Mouse (Mus musculus) erythroblast, embryonic 14.5 days (primary cell): ENCODE measurements at regions not wholly inside any gene's neighbourhood (a gene's known extent, or its start where the extent isn't known, plus 50 kb on each side); places are given as distances from the start of the nearest gene placed in this dataset.

ENCODE experiments used
- H3K27me3 ChIP-seq: 2 replicates; pipeline ENCODE4 v1.6.1; 2012; ENCODE audit warnings: inconsistent platforms; ENCODE audit not compliant: control insufficient read depth
- H3K36me3 ChIP-seq: 2 replicates; pipeline ENCODE4 v1.6.1; 2012; ENCODE audit warnings: mild to moderate bottlenecking, inconsistent platforms; ENCODE audit not compliant: control insufficient read depth
- H3K4me1 ChIP-seq: 2 replicates; pipeline ENCODE4 v1.6.1; 2012; ENCODE audit warnings: inconsistent platforms; ENCODE audit not compliant: control insufficient read depth
- H3K4me3 ChIP-seq: replicated peaks from 2 replicates; pipeline ENCODE3; 2012; ENCODE audit warnings: moderate library complexity, mild to moderate bottlenecking, inconsistent platforms
- H3K9me3 ChIP-seq: 2 replicates; pipeline ENCODE4 v1.6.1; 2012; ENCODE audit warnings: low read length, inconsistent platforms, mixed read lengths; ENCODE audit not compliant: control insufficient read depth
- GATA1 ChIP-seq: IDR thresholded peaks from 2 replicates; pipeline ENCODE4 v1.6.1; 2012; ENCODE audit warnings: low read length, inconsistent platforms, mixed read lengths
- TAL1 ChIP-seq: IDR thresholded peaks from 3 replicates; pipeline ENCODE4 v1.6.1; 2012; ENCODE audit warnings: low read length, inconsistent platforms, mixed read lengths

DNA sequence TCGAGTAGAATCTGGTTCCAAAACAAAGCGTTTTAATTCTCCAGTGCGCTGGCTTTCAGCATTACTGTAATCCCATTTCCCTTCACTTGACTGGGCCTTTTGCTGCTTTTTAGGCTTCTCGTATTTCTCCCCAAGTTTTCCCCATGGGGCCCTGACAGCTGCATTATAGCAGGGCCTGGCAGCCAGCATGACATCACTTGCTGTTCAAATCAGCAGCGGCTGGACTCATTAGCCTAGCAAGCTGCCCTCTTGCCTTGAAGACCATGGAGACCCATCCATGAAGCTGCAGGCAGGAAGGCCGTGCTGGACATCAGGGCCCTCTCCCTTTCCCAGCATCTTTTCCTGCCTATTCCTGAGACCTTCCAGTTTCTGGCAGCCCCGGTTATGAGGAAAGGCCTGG, 249.8 kb upstream of the Cadm1 start:
- Histone ChIP-seq H3K27me3 (no peaks in the 10 kb centered on the region), H3K9me3 (no peaks in the 10 kb centered on the region), H3K4me1 (no peaks in the 10 kb centered on the region), H3K36me3 (no peaks in the 10 kb centered on the region), H3K4me3 (no peak overlapping the region)
- no peak for TF ChIP-seq TAL1
- no peak for TF ChIP-seq GATA1

DNA sequence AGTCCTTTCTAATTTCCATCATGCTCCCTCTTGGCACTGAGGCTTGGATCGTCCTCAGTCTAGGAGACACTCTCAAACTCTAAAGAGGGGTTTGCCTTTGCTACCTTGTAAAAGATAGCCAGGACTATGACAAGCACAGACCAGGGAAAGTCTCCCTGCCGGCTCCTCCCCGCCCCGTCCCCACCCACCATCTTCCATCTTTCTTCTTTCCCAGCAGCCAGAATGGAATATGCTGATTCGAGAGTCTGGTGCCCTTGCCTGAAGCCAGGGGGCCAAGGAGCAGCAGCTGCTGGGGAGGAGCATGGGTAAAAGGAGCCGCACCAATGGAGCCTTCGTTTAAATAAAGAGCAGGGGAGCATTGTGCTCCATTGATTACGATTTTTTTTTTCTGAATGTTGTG, 249.4 kb upstream of the Cadm1 start:
- no peaks in the 10 kb centered on the region for H3K36me3 ChIP-seq
- H3K4me3 ChIP-seq: no peak overlapping the region

DNA sequence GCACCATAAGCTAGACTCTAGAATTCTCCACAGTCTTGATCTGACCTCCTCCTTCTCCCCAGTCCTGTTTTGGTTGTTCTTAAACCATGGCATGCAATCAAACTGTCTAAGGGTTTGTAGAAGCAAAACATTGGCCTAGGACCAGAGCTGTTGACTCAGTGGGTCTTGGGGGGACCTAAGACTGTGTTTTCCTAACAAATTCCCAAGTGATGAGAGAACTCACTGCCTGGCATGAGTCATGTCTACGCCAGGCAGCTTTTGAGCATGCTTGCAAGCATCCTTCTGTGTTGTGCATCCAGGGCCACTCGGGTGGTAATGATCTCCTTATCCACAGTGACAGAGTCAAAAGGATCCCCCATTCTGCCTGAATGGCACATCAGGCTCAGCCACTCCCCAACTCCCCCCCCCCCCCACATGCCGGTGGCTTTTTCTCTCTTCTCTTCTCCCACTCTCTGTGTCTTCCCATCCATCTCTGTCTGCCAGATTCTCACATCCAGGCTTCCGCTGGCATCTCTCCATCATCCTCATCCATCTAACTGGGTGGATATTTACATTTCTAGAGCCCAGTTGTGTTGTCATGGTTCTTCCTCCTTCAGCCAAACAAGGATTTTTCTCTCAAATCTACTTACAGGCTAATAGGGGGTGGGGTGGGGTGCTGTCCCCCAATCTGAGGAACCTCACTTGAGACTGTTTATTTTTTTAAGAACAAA, 246.1 kb upstream of the Cadm1 start:
- H3K36me3 ChIP-seq: no peaks in the 10 kb centered on the region
- no peaks in the 10 kb centered on the region for H3K9me3 ChIP-seq
- no peak for TF ChIP-seq GATA1
- no peak for TF ChIP-seq TAL1
- no peak overlapping the region for H3K4me3 ChIP-seq
- no peaks in the 10 kb centered on the region for H3K27me3 ChIP-seq
- no peaks in the 10 kb centered on the region for H3K4me1 ChIP-seq

More for the DNA sequence above, 249.4 kb upstream of the Cadm1 start:
- Histone ChIP-seq H3K27me3 (no peaks in the 10 kb centered on the region), H3K9me3 (no peaks in the 10 kb centered on the region), H3K4me1 (no peaks in the 10 kb centered on the region)
- TF ChIP-seq TAL1 (no peak), GATA1 (no peak)

DNA sequence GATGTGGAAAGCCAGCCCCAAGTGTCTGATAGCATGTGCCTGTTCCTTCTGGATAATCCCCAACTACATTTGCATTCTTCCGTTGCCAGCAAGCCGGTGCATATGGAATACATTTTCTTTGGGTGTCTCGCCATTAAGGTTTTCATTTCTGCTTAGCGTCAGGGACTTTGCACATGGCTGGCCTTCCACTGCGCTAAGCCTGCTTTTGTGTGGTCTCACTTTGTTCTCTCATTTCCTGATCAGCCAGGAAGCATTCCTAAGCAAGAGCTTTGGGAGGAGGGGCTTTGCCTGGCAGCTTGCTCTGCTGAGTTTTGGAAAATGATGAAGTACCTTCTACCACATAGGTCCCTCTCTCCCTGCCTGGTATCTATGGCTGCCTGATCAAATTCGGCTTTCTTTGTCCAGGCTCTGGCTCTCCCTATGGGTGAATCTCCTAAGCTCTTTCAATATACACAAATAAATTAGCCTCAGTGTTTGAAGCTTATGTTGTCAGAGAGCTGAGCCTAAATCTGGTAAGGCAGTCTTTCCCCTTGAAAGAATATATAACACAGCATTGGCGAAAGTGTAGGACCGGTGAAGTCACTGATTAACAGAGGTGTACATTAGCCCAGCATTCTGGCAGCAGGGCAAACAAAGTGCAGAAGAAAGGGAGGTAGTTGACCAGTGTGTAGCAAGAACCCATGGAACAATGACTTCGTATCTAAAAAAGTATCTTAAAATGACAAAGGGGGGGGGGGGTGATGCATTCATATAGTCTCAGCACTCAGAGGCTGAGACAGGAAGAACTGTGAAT, 242.8 kb upstream of the Cadm1 start:
- TF ChIP-seq TAL1: no peak
- TF ChIP-seq GATA1: no peak
- no peaks in the 10 kb centered on the region for H3K27me3 ChIP-seq
- H3K9me3 ChIP-seq: no peaks in the 10 kb centered on the region
- no peaks in the 10 kb centered on the region for H3K36me3 ChIP-seq
- no peak overlapping the region for H3K4me3 ChIP-seq
- no peaks in the 10 kb centered on the region for H3K4me1 ChIP-seq

DNA sequence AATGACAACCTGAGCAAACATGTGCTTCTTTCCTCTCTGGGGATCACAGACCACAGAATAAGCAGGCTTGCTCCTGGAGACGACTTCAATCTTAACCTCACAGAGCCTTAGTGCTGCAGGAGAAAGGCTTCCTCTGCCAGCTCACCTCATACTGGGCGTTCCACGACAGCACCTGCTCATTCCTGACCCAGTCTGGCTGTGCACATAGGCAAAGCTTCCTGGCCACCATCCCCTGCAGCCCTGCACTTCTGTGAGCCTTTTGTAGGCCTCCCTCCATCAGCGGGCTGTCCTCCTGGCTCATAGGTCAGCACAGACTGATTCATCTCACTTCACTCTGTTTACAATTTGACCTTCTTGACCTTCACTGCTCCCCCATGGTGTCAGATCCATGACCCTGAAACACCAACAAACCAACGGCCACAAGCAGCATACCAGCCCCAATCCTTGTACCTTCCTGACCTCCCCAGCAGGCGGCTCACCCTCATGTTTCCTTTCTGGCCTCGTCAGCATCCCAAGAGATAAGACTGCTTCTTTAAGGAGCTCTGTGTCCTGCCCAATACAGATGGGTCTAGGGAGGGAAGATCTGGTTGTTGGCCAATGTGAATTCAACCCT, 241.3 kb upstream of the Cadm1 start:
- Histone ChIP-seq H3K9me3 (no peaks in the 10 kb centered on the region), H3K4me1 (no peaks in the 10 kb centered on the region), H3K27me3 (no peaks in the 10 kb centered on the region), H3K4me3 (no peak overlapping the region), H3K36me3 (no peaks in the 10 kb centered on the region)
- TF ChIP-seq TAL1: no peak
- TF ChIP-seq GATA1: no peak

DNA sequence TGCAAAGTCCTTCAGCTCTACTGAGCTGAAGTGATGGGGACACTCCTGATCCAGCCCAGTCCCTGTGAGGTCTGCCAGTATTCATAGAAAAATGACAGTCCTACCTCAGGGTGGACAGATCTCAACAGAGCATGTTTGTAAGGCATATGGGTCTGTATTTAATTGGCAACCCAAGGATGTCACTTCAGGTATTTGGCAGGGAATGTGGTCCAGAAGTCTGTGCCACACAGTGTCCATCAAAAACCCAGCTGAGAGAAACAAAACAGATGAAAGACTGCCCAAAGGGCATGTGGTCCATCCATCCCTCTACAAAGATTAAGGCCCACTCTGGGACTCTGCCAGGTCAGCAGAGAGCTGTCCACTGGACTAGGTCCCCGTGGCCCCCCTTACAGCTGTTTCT, 229.3 kb upstream of the Cadm1 start:
- H3K27me3 ChIP-seq: no peaks in the 10 kb centered on the region
- no peaks in the 10 kb centered on the region for H3K36me3 ChIP-seq
- TF ChIP-seq GATA1 (no peak), TAL1 (no peak)
- no peaks in the 10 kb centered on the region for H3K9me3 ChIP-seq
- H3K4me1 ChIP-seq: no peaks in the 10 kb centered on the region
- H3K4me3 ChIP-seq: no peak overlapping the region

DNA sequence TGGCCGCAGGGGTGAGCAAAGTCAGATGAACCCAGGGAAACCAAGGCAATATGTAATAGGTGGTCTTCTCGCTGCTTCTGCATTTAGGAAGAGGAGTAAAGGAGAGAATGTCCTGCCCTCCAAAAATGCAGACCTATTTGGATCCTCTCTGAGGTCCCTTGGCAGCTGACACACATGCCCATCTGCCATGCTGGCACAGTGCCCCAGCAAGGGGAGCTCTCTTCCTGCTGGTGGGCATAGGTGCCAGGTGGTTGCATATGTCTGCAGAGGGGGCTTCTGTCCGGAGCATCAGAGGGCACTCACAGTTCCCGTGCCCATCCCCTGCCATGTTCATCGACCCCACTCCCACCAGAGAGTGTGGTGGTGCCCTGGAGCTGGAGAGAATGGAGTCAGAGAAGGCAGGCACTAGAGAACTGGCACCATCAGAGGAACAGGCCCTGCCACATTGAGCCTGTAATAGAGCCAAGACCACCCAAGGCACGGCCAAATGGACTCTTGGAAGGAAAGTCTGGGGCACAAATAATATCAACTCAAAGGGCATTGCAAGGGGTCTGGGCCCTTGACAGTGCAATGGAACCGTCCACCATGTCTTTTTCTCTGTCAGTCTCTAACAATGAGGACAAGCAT, 222.7 kb upstream of the Cadm1 start:
- peaks cover 3% of the 10 kb centered on the region; the same call in 1 of the 2 replicates for H3K9me3 ChIP-seq
- no peaks in the 10 kb centered on the region for H3K36me3 ChIP-seq
- H3K27me3 ChIP-seq: no peaks in the 10 kb centered on the region
- no peak overlapping the region for H3K4me3 ChIP-seq
- no peak for TF ChIP-seq TAL1
- no peak for TF ChIP-seq GATA1
- no peaks in the 10 kb centered on the region for H3K4me1 ChIP-seq

DNA sequence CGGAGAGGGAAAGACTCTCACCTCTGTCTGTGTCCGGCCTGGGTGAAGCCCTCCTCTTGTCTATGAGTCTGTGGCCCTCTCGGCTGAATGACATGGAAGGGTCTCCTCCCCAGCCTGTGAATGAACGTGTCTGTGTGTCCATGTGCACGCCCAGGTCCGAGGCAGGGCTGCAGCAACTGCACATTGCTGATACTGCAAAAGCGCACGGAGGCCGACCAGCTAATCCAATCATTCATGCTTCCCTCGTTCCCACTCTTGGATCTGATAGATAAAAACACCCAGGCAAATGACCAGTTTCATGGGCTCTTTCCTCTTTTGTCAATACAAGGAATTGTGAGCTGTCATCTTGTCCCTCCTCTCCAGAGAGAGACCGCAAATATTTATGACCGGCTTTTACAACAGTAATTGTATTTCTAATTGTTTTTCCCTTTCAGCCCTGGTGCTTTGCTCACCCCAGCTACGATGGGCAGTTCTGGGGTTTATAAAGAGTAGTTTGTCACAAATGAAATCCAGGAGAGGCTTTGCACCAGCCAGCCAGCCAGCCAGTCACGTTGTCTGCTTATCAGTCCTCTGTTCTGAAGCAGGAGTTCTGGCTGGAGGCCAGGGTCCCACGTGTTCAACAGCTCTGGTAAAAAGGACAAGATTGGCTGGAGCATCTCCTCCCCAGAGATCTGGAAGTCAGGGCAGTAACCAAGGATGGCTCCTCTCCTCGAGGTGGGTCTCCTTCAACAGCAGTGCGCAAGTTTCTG, 222.0 kb upstream of the Cadm1 start:
- Histone ChIP-seq H3K27me3 (no peaks in the 10 kb centered on the region), H3K9me3 (peaks cover 3% of the 10 kb centered on the region; the same call in 1 of the 2 replicates), H3K36me3 (no peaks in the 10 kb centered on the region), H3K4me1 (no peaks in the 10 kb centered on the region), H3K4me3 (no peak overlapping the region)
- TF ChIP-seq TAL1 (no peak), GATA1 (no peak)
